Mouse (Mus musculus): ENCODE data around the gene Hoxd4.

GRCm38 (mm10) chr2:74681594-74682531 lies 29.9 kb upstream of the Hoxd4 start:
- TF ChIP-seq TAL1 (IDR thresholded peaks at IDR 0.05; ENCODE audit: low read length) (no peak), GATA1 (IDR thresholded peaks at IDR 0.05; ENCODE audit: low read length) (no peak)
